Mouse (Mus musculus) kidney, postnatal 4 days (tissue): ENCODE measurements around the gene Ptafr.
A peak's percentile ranks its signal among the peaks of the same experiment; 100 is the strongest.
"Not testable (repeated sequence)": the region's sequence is repeated elsewhere in the genome, so short reads cannot be mapped to it uniquely, and the experiment has no call there.

ENCODE experiments used
- DNase-seq, 2 experiments: peaks; one replicate each; pipeline ENCODE4 v3.0.0; 2021; ENCODE audit warnings: mixed read lengths in 2 of 2

The Ptafr gene

GRCm38 (mm10) chr4:132563965-132564364, at the start of gene Ptafr:
Ptafr (plus strand) TSS chr4:132564067.
- peak; percentile 23 to 47 for DNase-seq

GRCm38 (mm10) chr4:132514555-132515135, 49.2 kb upstream of the Ptafr start:
- DNase-seq = peak; percentile 91 to 93

- peak; percentile 90 to 95 for DNase-seq
Measured at GRCm38 (mm10) chr4:132515369-132516155, 48.3 kb upstream of the Ptafr start.

- peak; percentile 37 to 63 for DNase-seq
Measured at GRCm38 (mm10) chr4:132518066-132518465, 45.8 kb upstream of the Ptafr start.

GRCm38 (mm10) chr4:132519188-132519587, 44.7 kb upstream of the Ptafr start:
- DNase-seq = no peak

- DNase-seq = peak in 1 of 2 experiments; percentile 37
Measured at GRCm38 (mm10) chr4:132524321-132524741, 39.5 kb upstream of the Ptafr start.

GRCm38 (mm10) chr4:132524808-132525207, 39.1 kb upstream of the Ptafr start:
- no peak for DNase-seq

GRCm38 (mm10) chr4:132526678-132527077, 37.2 kb upstream of the Ptafr start:
- no peak for DNase-seq

- no peak for DNase-seq
Measured at GRCm38 (mm10) chr4:132527917-132528522, 35.8 kb upstream of the Ptafr start.

GRCm38 (mm10) chr4:132529344-132529743, 34.5 kb upstream of the Ptafr start:
- DNase-seq = peak in 1 of 2 experiments; percentile 25

GRCm38 (mm10) chr4:132530033-132530804, 33.6 kb upstream of the Ptafr start:
- DNase-seq = no peak

GRCm38 (mm10) chr4:132532496-132532895, 31.4 kb upstream of the Ptafr start:
- peak in 1 of 2 experiments; percentile 50 for DNase-seq

- DNase-seq = peak; percentile 93 to 96
Measured at GRCm38 (mm10) chr4:132532981-132533916, 30.6 kb upstream of the Ptafr start, which contains the start of gene Atpif1. Atpif1 (minus strand) TSS chr4:132533659.

- peak; percentile 98 for DNase-seq
Measured at GRCm38 (mm10) chr4:132535406-132536121, 28.3 kb upstream of the Ptafr start, which contains the start of gene Dnajc8. Dnajc8 (plus strand) TSS chr4:132535550.

GRCm38 (mm10) chr4:132539481-132539880, 24.4 kb upstream of the Ptafr start:
- DNase-seq = no peak

- DNase-seq = no peak
Measured at GRCm38 (mm10) chr4:132541413-132541812, 22.5 kb upstream of the Ptafr start.

GRCm38 (mm10) chr4:132542724-132543123, 21.1 kb upstream of the Ptafr start:
- DNase-seq = no peak

- peak; percentile 70 to 75 for DNase-seq
Measured at GRCm38 (mm10) chr4:132545851-132546250, 18.0 kb upstream of the Ptafr start.

- no peak for DNase-seq
Measured at GRCm38 (mm10) chr4:132554221-132554620, 9.6 kb upstream of the Ptafr start.

GRCm38 (mm10) chr4:132554653-132555052, 9.2 kb upstream of the Ptafr start:
- no peak for DNase-seq

GRCm38 (mm10) chr4:132555550-132555949, 8.3 kb upstream of the Ptafr start:
- not testable (repeated sequence) for DNase-seq
